Mouse (Mus musculus): ENCODE data around the gene Psmb4. TPM values are rescaled to one million over a fixed set of nuclear protein-coding genes. Genes with fewer than 3 reads are reported as not detected.
A peak's percentile ranks its signal among the peaks of the same experiment; 100 is the strongest.
"Not testable (repeated sequence)": the region's sequence is repeated elsewhere in the genome, so short reads cannot be mapped to it uniquely, and the experiment has no call there.

The Psmb4 gene
- total and polyA plus RNA-seq, 2 experiments from 2014 or later: 274 to 302 TPM

GRCm38 (mm10) chr3:94932809-94933564 is 46.2 kb upstream of the Psmb4 start, which contains the start of gene Selenbp1:
Gene Selenbp1, plus strand, starts transcription at chr3:94933056.
- Histone ChIP-seq H3K4me1 (ENCODE audit: control insufficient read depth, insufficient read depth) (peaks cover 10% of the 10 kb centered on the region), H3K36me3 (replicated peaks; ENCODE audit: control insufficient read depth, insufficient read depth, low read length) (no peaks in the 10 kb centered on the region), H3K9ac (replicated peaks; ENCODE audit: low read depth, low read length) (peak within 1 kb of the TSS; percentile 51; the same call in 1 of the 2 replicates), H3K27me3 (ENCODE audit: control insufficient read depth, insufficient read depth, low read length) (no peaks in the 10 kb centered on the region), H3K9me3 (replicated peaks; ENCODE audit: control insufficient read depth, low read length) (no peaks in the 10 kb centered on the region), H3K27ac (ENCODE audit: low read depth) (peak within 1 kb of the TSS; percentile 96), H3K4me3 (ENCODE audit: low read depth, low read length) (peak within 1 kb of the TSS; percentile 54), H3K4me2 (ENCODE audit: low read depth, low read length) (peak within 1 kb of the TSS; percentile 66)
- peak; percentile 89 for ATAC-seq (ENCODE audit: insufficient read depth, low read depth)
- DNase-seq (ENCODE audit: low spot score): peak; percentile 91
- TF ChIP-seq CTCF (IDR thresholded peaks at IDR 0.05; ENCODE audit: low read depth) (no peak), EP300 (IDR thresholded peaks at IDR 0.05; ENCODE audit: low read depth) (peak; percentile 90)
- WGBS: 2% methylated on average over 16 of the region's 16 CpGs

GRCm38 (mm10) chr3:94932279-94932678 is 45.5 kb upstream of the Psmb4 start:
- 44% methylated on average over 2 of the region's 2 CpGs for WGBS
- H3K4me1 ChIP-seq (ENCODE audit: control insufficient read depth, insufficient read depth): peaks cover 10% of the 10 kb centered on the region
- DNase-seq (ENCODE audit: low spot score); H3K9ac ChIP-seq (replicated peaks; ENCODE audit: low read depth, low read length); ATAC-seq (ENCODE audit: insufficient read depth, low read depth); H3K9me3 ChIP-seq (replicated peaks; ENCODE audit: control insufficient read depth, low read length); H3K36me3 ChIP-seq (replicated peaks; ENCODE audit: control insufficient read depth, insufficient read depth, low read length); H3K4me3 ChIP-seq (ENCODE audit: low read depth, low read length); H3K27me3 ChIP-seq (ENCODE audit: control insufficient read depth, insufficient read depth, low read length): not testable (repeated sequence)
- peak overlapping the region; percentile 96 for H3K27ac ChIP-seq (ENCODE audit: low read depth)
- 0 out of 2 replicates have a peak overlapping the region, but pooled peaks have one; percentile 66 for H3K4me2 ChIP-seq (ENCODE audit: low read depth, low read length)

GRCm38 (mm10) chr3:94931427-94932082 is 44.8 kb upstream of the Psmb4 start:
- ATAC-seq (ENCODE audit: insufficient read depth, low read depth); H3K27ac ChIP-seq (ENCODE audit: low read depth): not testable (repeated sequence)

GRCm38 (mm10) chr3:94930386-94931266 is 43.9 kb upstream of the Psmb4 start:
- 49% methylated on average over 7 of the region's 7 CpGs for WGBS
- H3K9ac ChIP-seq (replicated peaks; ENCODE audit: low read depth, low read length); DNase-seq (ENCODE audit: low spot score); H3K9me3 ChIP-seq (replicated peaks; ENCODE audit: control insufficient read depth, low read length); H3K4me3 ChIP-seq (ENCODE audit: low read depth, low read length); H3K4me2 ChIP-seq (ENCODE audit: low read depth, low read length); ATAC-seq (ENCODE audit: insufficient read depth, low read depth); H3K36me3 ChIP-seq (replicated peaks; ENCODE audit: control insufficient read depth, insufficient read depth, low read length); H3K27me3 ChIP-seq (ENCODE audit: control insufficient read depth, insufficient read depth, low read length): not testable (repeated sequence)
- Histone ChIP-seq H3K27ac (ENCODE audit: low read depth) (peak overlapping the region; percentile 54), H3K4me1 (ENCODE audit: control insufficient read depth, insufficient read depth) (peaks cover 10% of the 10 kb centered on the region)

More at GRCm38 (mm10) chr3:94931427-94932082, 44.8 kb upstream of the Psmb4 start:
- 71% methylated on average over 10 of the region's 10 CpGs for WGBS
- H3K4me3 ChIP-seq (ENCODE audit: low read depth, low read length); H3K36me3 ChIP-seq (replicated peaks; ENCODE audit: control insufficient read depth, insufficient read depth, low read length); H3K9ac ChIP-seq (replicated peaks; ENCODE audit: low read depth, low read length); H3K4me2 ChIP-seq (ENCODE audit: low read depth, low read length); H3K9me3 ChIP-seq (replicated peaks; ENCODE audit: control insufficient read depth, low read length); DNase-seq (ENCODE audit: low spot score); H3K27me3 ChIP-seq (ENCODE audit: control insufficient read depth, insufficient read depth, low read length): not testable (repeated sequence)
- H3K4me1 ChIP-seq (ENCODE audit: control insufficient read depth, insufficient read depth): peaks cover 10% of the 10 kb centered on the region

- H3K4me3 ChIP-seq (ENCODE audit: low read depth, low read length); H3K36me3 ChIP-seq (replicated peaks; ENCODE audit: control insufficient read depth, insufficient read depth, low read length); H3K27ac ChIP-seq (ENCODE audit: low read depth); H3K9ac ChIP-seq (replicated peaks; ENCODE audit: low read depth, low read length); H3K4me2 ChIP-seq (ENCODE audit: low read depth, low read length); ATAC-seq (ENCODE audit: insufficient read depth, low read depth); DNase-seq (ENCODE audit: low spot score); H3K9me3 ChIP-seq (replicated peaks; ENCODE audit: control insufficient read depth, low read length); H3K27me3 ChIP-seq (ENCODE audit: control insufficient read depth, insufficient read depth, low read length): not testable (repeated sequence)
- H3K4me1 ChIP-seq (ENCODE audit: control insufficient read depth, insufficient read depth): peaks cover 10% of the 10 kb centered on the region
- 88% methylated on average over 4 of the region's 4 CpGs for WGBS
Observed at GRCm38 (mm10) chr3:94928979-94929378, 42.2 kb upstream of the Psmb4 start.

GRCm38 (mm10) chr3:94926301-94926736 is 39.6 kb upstream of the Psmb4 start:
- H3K9me3 ChIP-seq (replicated peaks; ENCODE audit: control insufficient read depth, low read length); H3K36me3 ChIP-seq (replicated peaks; ENCODE audit: control insufficient read depth, insufficient read depth, low read length); H3K4me3 ChIP-seq (ENCODE audit: low read depth, low read length); H3K4me1 ChIP-seq (ENCODE audit: control insufficient read depth, insufficient read depth); H3K27me3 ChIP-seq (ENCODE audit: control insufficient read depth, insufficient read depth, low read length); DNase-seq (ENCODE audit: low spot score); ATAC-seq (ENCODE audit: insufficient read depth, low read depth); H3K27ac ChIP-seq (ENCODE audit: low read depth); H3K9ac ChIP-seq (replicated peaks; ENCODE audit: low read depth, low read length); H3K4me2 ChIP-seq (ENCODE audit: low read depth, low read length): not testable (repeated sequence)
- 22% methylated on average over 4 of the region's 4 CpGs for WGBS

Measured in heart, postnatal 0 days (tissue).